Mouse (Mus musculus) kidney, postnatal 10 days (tissue): ENCODE results near the gene Serpina1c.
"Not testable (repeated sequence)": the region's sequence is repeated elsewhere in the genome, so short reads cannot be mapped to it uniquely, and the experiment has no call there.

Experiments
- DNase-seq: peaks from one replicate; pipeline ENCODE4 v3.0.0; 2021; ENCODE audit warnings: mixed read lengths

Gene Serpina1c

GRCm38 (mm10) chr12:103904837-103905340, at the start of gene Serpina1c:
Gene Serpina1c (minus strand): TSS chr12:103904887.
- DNase-seq = not testable (repeated sequence)

GRCm38 (mm10) chr12:103952972-103953371, 48.3 kb upstream of the Serpina1c start:
- not testable (repeated sequence) for DNase-seq

- no peak for DNase-seq
Observed at GRCm38 (mm10) chr12:103946243-103946642, 41.6 kb upstream of the Serpina1c start.

DNA sequence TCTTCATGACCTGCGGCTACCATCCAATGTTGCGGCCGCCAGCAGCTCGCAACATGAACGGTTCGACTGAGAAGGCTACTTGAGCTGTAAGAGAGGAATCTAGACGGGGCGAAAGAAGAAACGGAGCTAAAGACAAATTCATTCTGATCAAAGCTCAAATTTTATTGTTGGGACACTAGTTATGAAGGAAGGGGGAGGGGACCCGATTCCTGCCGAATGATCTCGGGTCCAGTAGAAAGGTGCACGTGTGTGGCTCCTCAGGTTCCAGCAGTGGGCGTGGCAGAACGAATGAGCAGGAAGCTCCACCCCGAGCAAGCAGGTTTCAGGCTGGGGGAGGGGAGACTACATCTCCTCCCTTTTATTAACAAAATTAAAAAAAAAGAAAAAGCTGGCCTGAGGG, 4.5 kb upstream of the Serpina1c start:
- not testable (repeated sequence) for DNase-seq

GRCm38 (mm10) chr12:103907746-103908145, 3.1 kb upstream of the Serpina1c start:
- DNase-seq = not testable (repeated sequence)

- DNase-seq = not testable (repeated sequence)
Observed at GRCm38 (mm10) chr12:103901929-103902328, 2.8 kb downstream of the Serpina1c start.

DNA sequence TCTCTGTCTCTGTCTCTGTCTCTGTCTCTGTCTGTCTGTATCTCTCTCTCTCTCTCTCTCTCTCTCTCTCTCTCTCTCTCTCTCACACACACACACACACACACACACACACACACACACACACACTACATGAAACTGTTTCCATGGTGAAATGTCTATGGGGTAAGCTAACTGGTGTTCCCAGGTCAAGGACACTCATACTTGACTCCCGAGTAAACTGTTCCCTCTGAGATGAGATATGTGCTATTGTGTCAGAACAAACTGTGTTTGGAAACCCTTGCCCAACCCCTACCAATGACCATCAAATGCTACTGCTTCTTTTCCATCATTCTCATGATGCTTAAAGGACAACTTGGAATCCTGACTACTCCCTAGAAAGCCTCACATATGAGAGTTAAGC, 37.8 kb downstream of the Serpina1c start:
- not testable (repeated sequence) for DNase-seq

- not testable (repeated sequence) for DNase-seq
Observed at GRCm38 (mm10) chr12:103863101-103863974, 41.3 kb downstream of the Serpina1c start, which contains the start of gene Serpina1a. Gene Serpina1a (minus strand): TSS chr12:103863562.

DNA sequence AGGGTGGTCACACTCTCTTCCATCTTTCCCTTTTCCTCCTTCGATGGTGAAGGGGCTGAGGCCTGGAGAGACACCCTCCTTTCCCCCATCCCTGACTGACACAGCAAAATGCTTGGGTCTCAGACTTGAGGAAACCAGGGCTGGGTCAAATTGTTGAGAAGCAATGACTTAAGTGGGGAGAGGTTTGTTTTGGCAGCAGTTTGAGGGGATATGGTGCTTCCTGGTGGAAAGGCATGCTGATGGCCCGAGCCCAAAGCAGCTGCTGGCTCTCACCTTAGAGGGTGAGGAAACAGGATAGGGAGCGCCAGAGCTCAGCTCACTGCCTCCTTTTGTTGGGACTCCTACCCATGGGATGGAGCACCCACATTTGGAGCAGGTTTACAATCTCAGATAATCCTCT, 43.7 kb downstream of the Serpina1c start:
- no peak for DNase-seq

GRCm38 (mm10) chr12:103860571-103860970, 44.1 kb downstream of the Serpina1c start:
- not testable (repeated sequence) for DNase-seq

- not testable (repeated sequence) for DNase-seq
Observed at GRCm38 (mm10) chr12:103859584-103859983, 45.1 kb downstream of the Serpina1c start.

DNA sequence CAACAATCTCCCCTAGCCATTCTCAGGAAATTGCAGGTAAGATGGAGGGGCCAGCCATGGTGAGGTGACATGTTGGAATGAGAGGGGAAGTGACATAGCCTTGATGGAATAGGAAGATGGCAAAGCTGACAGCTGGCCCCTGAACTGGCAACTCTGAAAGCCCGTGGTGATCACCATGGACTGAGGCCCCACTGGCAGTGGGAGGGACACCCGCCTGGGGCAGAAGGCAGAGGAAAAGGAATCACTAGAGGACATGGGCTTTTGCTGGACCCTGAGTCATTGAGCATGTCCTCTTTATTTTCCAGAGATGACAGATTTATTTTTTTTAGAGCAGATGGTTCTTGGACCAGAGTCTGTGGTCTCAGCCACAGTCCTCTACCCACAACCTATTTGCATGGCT, 51.7 kb downstream of the Serpina1c start:
- not testable (repeated sequence) for DNase-seq
